Mouse (Mus musculus) thymus, postnatal 25 days (tissue): Measurements from ENCODE around the gene Gm572.

Experiments used
- DNase-seq: peaks from one replicate; pipeline ENCODE4 v3.0.0; 2022

The Gm572 gene

GRCm38 (mm10) chr4:148625756-148626622 is 17.1 kb upstream of the Gm572 start:
- DNase-seq, result peak; percentile 49

DNA sequence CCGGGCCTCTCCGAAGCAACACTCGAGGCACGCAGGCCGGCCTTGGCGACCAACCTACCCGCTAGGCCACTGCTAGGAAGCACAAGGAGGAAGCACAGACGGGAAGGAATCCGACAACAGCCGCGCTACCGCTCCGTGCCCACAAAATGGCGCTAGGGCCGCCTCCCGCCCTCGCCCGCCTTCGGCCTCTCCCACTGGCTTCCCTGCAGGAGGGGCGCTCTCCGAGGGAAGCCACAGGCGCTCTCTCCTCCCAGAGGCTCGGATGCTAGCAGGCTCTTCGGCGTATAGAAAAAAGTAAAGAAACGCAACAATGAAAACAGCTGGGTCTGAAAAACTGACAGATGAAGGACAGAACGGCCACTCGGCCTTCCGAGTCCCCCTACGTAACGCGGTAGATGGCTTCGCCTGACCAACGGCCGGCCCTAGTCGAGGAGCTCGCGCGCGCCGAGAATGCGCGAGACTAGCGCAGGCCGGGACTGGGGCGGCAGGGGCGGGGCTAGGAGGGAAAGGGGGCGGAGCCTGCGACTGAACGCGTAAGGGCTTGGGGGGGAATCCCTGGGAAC is 16.4 kb upstream of the Gm572 start, which contains the start of gene Tardbp:
Gene Tardbp (minus strand): TSS at position 397 of the 563 bp plus-strand sequence.
- peak; percentile 97 for DNase-seq

DNA sequence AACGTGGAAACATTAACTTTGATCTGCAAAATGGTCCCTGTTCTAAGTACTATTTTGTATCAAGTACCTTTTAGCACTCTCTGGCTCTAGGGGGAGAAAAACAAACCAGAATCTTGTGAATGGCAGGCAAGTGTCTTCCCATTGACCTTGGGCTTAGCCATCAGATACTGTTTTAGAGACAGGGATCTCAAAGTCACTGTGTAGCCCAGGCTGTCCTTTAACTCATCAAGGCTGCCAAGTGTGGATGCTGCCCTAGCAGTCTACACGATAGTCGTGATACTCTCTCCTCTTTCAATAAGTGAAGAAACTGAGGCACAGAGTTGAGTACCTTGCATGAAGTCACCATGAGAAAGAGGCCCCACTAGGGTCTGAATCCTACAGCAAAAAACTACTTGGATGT is 15.9 kb upstream of the Gm572 start:
- no peak for DNase-seq

DNA sequence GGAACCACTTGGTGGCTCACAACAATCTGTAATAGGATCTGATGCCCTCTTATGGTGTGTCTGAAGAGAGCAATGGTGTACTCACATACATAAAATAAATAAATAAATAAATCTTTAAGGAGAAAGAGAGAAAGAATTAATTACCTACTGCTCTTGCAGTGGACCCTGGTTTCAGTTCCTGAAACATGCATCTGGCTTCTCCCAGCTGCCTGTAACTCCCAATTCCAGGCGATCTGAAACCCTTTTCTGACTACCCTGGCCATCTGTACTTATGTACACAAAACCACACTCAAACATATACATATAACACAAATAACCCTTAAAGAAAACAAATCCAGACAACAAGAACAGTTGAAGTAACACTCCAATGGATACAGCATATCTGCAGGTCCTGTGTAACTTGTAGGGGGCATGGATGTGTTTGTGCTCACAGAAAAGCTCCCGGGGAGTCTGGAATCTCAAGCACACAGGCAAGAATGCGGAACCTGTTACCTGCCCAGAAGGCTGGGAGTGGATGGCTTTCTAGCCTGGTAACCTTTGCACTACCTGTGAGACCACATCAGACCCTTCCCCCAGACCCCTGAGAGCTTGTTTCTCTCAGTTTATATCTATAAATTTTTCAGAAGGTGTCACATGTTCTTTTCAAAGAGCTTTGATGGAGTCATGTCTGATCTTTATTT is 11.0 kb upstream of the Gm572 start:
- DNase-seq, result no peak

DNA sequence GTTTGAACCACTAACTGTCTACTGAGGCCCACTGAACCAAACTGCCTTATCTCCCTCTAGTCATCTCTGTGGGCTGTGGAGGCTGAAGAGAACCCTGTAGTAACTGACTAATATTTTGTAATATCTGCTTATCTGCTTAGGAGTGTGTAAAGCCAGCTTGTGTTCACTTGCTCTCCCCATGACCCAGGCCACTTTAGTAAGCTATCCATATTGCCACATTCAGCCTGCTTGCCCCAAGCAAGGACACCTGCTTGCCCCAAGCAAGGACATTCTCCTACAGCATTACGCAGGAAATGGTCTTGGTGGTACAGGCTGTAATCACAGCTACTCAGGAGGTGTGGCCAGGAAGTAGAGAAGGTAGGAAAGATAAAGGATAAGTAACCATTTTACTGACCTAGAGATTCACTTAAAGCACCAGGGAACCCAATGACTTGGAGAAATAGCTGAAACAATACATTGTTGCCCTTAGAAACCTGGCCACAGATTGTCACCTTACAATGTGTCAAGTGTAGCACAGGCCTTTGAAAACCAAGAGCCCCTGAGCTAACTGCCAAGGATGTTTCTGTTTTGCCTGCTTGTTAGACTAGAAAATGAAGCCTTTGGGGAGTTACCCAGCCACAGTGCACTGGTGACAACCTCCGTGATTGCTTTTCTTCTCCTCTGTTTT is 9.6 kb upstream of the Gm572 start:
- no peak for DNase-seq

GRCm38 (mm10) chr4:148635309-148635708 is 7.8 kb upstream of the Gm572 start:
- DNase-seq, result no peak

DNA sequence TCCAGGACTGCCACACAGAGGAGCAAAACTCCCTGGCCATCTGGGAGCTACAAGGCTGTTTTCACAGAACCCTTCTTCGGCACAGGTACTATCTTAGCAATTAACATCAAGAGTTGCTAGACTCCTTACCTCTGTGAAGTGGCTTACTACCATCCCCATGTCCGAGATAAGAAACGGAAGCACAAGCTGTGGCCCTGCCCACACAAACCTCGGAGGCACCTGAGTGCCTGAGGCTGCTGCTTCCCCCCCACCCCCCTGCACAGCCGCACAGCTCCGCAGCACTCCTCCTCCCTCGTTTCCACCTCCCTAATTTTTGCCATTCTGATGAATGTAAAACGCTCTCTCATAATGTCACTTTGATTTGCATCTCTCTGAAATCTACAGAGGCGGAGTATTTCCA is 4.8 kb upstream of the Gm572 start:
- DNase-seq, result no peak

DNA sequence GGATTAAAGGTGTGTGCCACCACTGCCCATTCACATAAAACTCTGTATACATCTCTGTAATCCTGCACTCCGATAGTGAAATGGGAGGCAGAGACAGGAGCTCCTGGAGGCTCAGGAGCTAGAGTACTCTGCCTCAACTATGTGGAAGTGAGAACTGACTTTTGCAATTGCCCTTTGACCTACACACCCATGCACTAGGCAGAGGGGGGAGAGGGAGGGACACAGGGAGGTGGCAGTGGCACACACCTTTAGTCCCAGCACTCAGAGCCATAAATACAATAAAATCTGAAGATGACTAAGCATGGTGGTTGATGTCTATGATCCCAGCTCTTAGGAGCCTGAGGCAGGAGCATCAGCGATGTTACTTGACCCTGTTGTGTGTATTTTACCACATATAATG is 3.7 kb upstream of the Gm572 start:
- no peak for DNase-seq

- no peak for DNase-seq
Observed at GRCm38 (mm10) chr4:148641121-148641520, 2.0 kb upstream of the Gm572 start.

DNA sequence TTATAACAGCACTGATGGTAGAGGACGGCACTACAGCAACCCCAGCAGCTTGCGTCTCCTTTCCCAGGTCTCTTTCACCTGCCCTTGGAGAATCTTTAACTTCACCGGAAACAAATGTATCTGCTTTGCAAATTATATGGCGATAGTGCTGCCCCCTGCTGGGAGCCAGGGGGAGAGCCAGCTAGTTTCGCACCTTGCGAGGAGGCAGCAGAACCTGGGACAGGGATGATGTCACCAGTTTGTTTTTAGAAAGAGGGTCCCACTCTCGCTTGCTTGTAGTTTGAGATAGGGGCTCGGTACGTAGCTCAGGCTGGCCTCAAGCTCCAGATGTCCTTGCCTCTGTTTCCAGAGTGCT is 1.0 kb downstream of the Gm572 start:
- peak; percentile 84 for DNase-seq

DNA sequence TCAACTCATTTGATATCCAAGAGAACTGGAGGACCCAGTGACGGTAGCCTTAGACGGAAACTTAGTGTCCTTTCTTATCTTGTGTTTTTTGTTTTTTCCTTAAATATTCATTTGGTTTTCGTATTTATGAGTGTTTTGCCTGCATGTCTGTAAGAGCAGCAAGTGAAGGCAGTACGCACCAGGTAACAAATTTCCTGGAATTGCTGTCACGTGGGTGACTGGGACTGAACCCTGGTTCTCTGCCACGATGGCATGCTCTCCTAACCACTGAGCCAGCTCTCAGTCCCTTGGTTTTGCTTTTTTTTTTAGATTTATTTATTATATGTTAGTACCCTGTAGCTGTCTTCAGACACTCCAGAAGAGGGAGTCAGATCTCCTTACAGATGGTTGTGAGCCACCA is 1.8 kb downstream of the Gm572 start:
- DNase-seq, result no peak

- no peak for DNase-seq
Observed at GRCm38 (mm10) chr4:148646616-148647015, 3.5 kb downstream of the Gm572 start.

- DNase-seq, result peak; percentile 19
Observed at GRCm38 (mm10) chr4:148649309-148649708, 6.2 kb downstream of the Gm572 start.

GRCm38 (mm10) chr4:148651045-148651444 is 7.9 kb downstream of the Gm572 start:
- no peak for DNase-seq

DNA sequence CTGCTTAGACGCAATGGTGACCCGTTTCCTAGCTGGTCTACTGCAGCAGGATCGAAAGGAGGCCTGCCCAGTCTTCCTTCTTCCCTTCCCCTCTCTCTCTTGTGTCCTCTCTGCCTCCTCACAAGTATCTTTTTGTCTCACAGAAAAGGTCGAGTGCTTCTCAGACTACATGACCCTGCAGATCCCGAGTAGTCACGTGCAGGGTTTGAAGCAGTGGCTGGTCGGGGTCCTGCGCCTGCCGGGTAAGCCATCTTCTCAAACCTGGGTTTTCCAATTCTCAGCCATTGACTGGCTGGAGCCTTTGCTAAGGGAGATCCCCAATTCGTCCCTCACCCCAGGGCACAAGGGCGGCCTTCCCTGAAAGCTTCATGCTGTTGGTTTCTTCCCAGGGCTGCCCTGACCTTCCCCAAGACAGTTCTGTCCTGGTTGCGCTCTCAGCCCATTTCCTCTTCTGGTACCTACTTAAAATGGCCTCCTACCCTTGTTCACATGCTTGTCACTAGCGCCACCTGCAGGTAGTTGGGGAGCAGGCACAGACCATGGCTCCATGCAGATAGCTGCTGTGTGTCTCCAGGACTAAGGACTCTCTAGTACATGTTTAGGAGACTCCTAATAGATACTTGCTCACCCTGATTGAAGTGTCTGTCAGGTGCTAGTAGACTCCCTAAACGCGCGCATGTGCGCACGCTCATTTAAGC is 11.7 kb downstream of the Gm572 start:
- peak; percentile 69 for DNase-seq

DNA sequence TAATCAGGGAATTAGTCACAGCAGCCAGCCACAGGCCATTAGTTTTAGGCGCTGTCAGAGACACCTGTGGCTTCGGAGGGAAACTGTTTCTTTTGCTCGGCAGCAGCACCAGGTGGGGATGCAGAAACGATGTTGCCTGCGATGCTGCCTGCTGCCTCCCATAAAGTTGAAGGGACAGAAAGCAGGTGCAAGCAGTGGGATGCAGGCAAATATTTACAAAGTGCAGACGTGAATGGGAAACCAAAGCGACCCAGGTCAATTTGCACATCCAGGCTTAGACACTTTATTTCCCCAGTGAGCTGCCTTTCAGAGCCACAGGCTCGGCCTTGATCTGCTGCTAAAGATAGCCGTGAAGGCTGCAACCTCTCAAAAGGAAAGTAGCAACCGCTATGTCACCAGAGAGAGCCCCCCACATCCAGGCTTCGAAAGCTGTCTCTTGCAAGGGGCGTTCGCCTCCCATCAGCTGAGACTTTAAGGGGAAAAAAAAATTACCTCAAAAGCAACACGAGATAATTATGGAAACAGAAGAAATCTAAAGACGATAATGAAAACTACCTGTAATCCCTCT is 13.7 kb downstream of the Gm572 start:
- DNase-seq, result peak; percentile 65

DNA sequence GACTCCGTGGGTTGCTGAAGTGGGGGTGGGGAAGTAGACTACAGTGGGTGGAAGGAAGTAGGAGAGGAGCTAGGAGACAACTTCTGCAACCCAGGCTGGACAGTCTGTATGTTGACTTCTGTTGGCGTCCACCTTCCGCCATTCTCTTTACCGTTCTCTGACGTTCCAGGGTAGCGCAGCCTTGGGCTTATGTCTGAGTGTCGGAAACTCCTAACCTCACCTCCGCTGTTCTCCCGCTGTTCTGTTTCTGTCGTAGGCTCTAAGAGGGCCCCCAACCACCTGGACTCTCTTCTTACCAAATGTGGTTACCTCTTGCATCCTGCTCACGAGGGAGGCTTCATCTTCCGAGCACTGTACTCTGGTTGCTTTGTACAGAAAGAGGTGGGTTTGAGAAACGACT is 14.7 kb downstream of the Gm572 start:
- peak; percentile 79 for DNase-seq

- DNase-seq, result no peak
Observed at GRCm38 (mm10) chr4:148660174-148660573, 17.1 kb downstream of the Gm572 start.

DNA sequence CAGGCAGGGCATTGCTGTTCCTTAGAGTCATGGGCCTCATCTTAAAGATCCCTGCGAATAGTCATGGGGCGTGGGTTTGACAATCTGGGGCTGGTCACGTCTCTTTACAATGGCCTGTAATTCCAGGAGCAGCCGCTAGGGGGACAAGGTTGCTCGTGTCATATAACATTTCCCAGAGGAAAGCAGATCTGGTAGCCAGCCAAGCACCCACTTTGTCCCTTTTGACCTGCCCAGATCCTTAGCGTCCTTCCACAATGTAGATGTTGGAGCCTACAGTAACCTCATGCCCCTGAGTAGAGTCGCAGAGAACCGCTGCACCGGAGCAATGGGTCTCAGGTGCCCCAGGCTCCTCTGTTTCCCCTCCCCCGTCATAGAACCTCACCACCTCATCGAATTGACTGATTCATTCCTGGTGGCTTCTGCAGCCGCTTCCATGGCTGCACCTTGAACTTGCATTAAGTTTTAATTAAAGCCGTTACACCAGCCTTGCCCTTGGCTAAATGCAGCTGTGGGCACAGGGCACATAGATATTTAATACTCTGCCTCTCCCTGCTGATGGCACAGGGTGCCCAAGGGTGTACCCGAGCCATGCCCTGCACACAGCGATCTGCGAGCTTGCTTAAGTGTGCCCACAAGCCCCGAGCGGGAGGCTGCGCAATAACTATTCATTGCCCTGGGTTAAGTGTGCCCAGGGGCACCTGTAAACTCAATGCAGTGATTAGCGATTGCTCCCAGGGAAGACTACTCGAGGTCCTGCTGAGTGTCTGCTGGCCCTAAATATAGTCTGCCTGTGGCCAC is 19.2 kb downstream of the Gm572 start:
- peak; percentile 82 for DNase-seq

GRCm38 (mm10) chr4:148663326-148663725 is 20.2 kb downstream of the Gm572 start:
- no peak for DNase-seq

- DNase-seq, result no peak
Observed at GRCm38 (mm10) chr4:148664021-148664420, 20.9 kb downstream of the Gm572 start.
